Mouse (Mus musculus): ENCODE measurements around the gene Olfr164. TPM values are rescaled to one million over a fixed set of nuclear protein-coding genes. Genes with fewer than 3 reads are reported as not detected.

Gene Olfr164
- polyA plus RNA-seq, 1 experiment from 2014 or later, result 0.16 TPM

Small RNA genes lying within 50 kb of the gene (microRNA-seq; reads per million reads assigned to microRNA genes)
- not detected for gene Gm23612

Other genes starting within 250 kb of the Olfr164 start
- not detected in 2 replicates for gene Olfr165, start 109.1 kb upstream of the Olfr164 start, polyA plus RNA-seq (2014; fragmentation: Nextera tagmentation; extraction: Ambion mirVana)
- not detected in 2 replicates for gene Olfr166, start 169.6 kb upstream of the Olfr164 start, polyA plus RNA-seq (2014; fragmentation: Nextera tagmentation; extraction: Ambion mirVana)
- not detected in 2 replicates for gene Olfr167, start 208.2 kb upstream of the Olfr164 start, polyA plus RNA-seq (2014; fragmentation: Nextera tagmentation; extraction: Ambion mirVana)
- gene Olfr168, start 221.5 kb upstream of the Olfr164 start, polyA plus RNA-seq (2014; fragmentation: Nextera tagmentation; extraction: Ambion mirVana), result not detected in 2 replicates